Mouse (Mus musculus) heart, postnatal 0 days (tissue): ENCODE data around the gene Ust.

Experiments
- CTCF ChIP-seq: IDR thresholded peaks from 2 replicates; pipeline ENCODE4 v1.5.1; 2016; ENCODE audit warnings: antibody characterized with exemption, control low read depth, low read depth
- EP300 ChIP-seq: IDR thresholded peaks from 2 replicates; pipeline ENCODE4 v1.6.1; 2016; ENCODE audit warnings: antibody characterized with exemption, low read depth

GRCm38 (mm10) chr10:8419496-8420009 lies 99.1 kb downstream of the Ust start:
- TF ChIP-seq CTCF (no peak), EP300 (no peak)
